Mouse (Mus musculus) myocyte (in vitro differentiated cells): ENCODE data around the gene Tial1.

ENCODE experiments used
- E2F4 ChIP-seq: IDR thresholded peaks from one replicate; pipeline ENCODE4 v1.6.1; 2011; ENCODE audit warnings: mild to moderate bottlenecking, control low read depth, moderate library complexity; ENCODE audit not compliant: insufficient read depth
- USF1 ChIP-seq: IDR thresholded peaks from one replicate; pipeline ENCODE4 v1.6.1; 2011; ENCODE audit warnings: low read depth, mild to moderate bottlenecking, control low read depth, moderate library complexity

- TF ChIP-seq E2F4 (no peak), USF1 (no peak)
Observed at GRCm38 (mm10) chr7:128410708-128411413, 50.7 kb downstream of the Tial1 start.
